Mouse (Mus musculus): Measurements from ENCODE around the gene Dbr1.

DNA sequence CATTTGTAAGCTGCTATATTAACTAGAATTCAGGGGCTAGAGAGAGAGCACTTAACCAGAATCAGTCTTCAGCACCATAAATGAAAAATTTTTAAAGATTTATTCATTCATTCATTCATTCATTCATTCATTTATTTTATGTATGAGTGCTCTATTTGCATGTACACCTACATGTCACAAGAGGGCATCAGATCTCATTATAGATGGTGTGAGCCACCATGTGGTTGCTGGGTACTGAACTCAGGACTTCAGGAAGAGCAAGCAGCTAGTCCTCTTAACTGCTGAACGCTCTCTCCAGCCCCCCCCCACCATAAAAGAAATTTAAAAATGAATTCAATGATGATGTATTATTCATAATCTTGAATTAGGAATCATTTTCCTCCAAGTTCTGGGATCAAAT, 29.3 kb upstream of the Dbr1 start:
- TF ChIP-seq CTCF (IDR thresholded peaks at IDR 0.05; ENCODE audit: insufficient read depth, low read depth, low read length), result no peak
- TF ChIP-seq POLR2A (IDR thresholded peaks at IDR 0.05; ENCODE audit: insufficient read depth, low read depth, low read length), result no peak

Measured in olfactory bulb, adult 2 months (tissue).